Mouse (Mus musculus): ENCODE data around the gene Ccdc12. TPM values are rescaled to one million over a fixed set of nuclear protein-coding genes. Genes with fewer than 3 reads are reported as not detected.

Gene Ccdc12
- polyA plus RNA-seq, 1 experiment from 2014 or later, result 130 TPM

- H3K4me2 ChIP-seq, result no peak overlapping the region
- H3K4me3 ChIP-seq, result no peak overlapping the region
- H3K9ac ChIP-seq, result no peak overlapping the region
Measured at GRCm38 (mm10) chr9:110649775-110650174, 6.5 kb upstream of the Ccdc12 start.

GRCm38 (mm10) chr9:110651931-110652722 lies 4.2 kb upstream of the Ccdc12 start:
- Histone ChIP-seq H3K36me3 (no peaks in the 10 kb centered on the region), H3K27ac (peak overlapping the region; percentile 39), H3K9ac (peak overlapping the region; percentile 16), H3K4me3 (peak overlapping the region; percentile 77), H3K27me3 (0 out of 2 replicates have a peak, but pooled peaks cover 3% of the 10 kb centered on the region), H3K4me2 (peak overlapping the region; percentile 91), H3K9me3 (replicated peaks) (no peaks in the 10 kb centered on the region), H3K4me1 (replicated peaks) (peaks cover 47% of the 10 kb centered on the region)
- no peak for ATAC-seq (replicated peaks; ENCODE audit: insufficient number of reproducible peaks, insufficient read depth, low FRiP score, low read depth)
- WGBS, result 22% methylated on average over 13 of the region's 13 CpGs

More at GRCm38 (mm10) chr9:110649775-110650174, 6.5 kb upstream of the Ccdc12 start:
- H3K36me3 ChIP-seq, result no peaks in the 10 kb centered on the region
- no peaks in the 10 kb centered on the region for H3K9me3 ChIP-seq (replicated peaks)
- 0 out of 2 replicates have a peak, but pooled peaks cover 3% of the 10 kb centered on the region for H3K27me3 ChIP-seq
- no peak overlapping the region for H3K27ac ChIP-seq
- ATAC-seq (replicated peaks; ENCODE audit: insufficient number of reproducible peaks, insufficient read depth, low FRiP score, low read depth), result no peak
- H3K4me1 ChIP-seq (replicated peaks), result peaks cover 40% of the 10 kb centered on the region

- ATAC-seq (replicated peaks; ENCODE audit: insufficient number of reproducible peaks, insufficient read depth, low FRiP score, low read depth), result no peak
- Histone ChIP-seq H3K27ac (peak overlapping the region; percentile 75), H3K4me2 (peak overlapping the region; percentile 91), H3K27me3 (0 out of 2 replicates have a peak, but pooled peaks cover 3% of the 10 kb centered on the region), H3K36me3 (no peaks in the 10 kb centered on the region), H3K9ac (peak overlapping the region; percentile 68), H3K4me3 (peak overlapping the region; percentile 77), H3K9me3 (replicated peaks) (no peaks in the 10 kb centered on the region), H3K4me1 (replicated peaks) (peaks cover 56% of the 10 kb centered on the region)
- WGBS, result 19% methylated on average over 14 of the region's 14 CpGs
Measured at GRCm38 (mm10) chr9:110652963-110653654, 3.2 kb upstream of the Ccdc12 start.

- WGBS, result under 1% methylated on average over 70 of the region's 75 CpGs
- peak; percentile 86 for ATAC-seq (replicated peaks; ENCODE audit: insufficient number of reproducible peaks, insufficient read depth, low FRiP score, low read depth)
- peak within 1 kb of the TSS; percentile 68 for H3K9ac ChIP-seq
- H3K27ac ChIP-seq, result peak within 1 kb of the TSS; percentile 75
- 0 out of 2 replicates have a peak, but pooled peaks cover 3% of the 10 kb centered on the region for H3K27me3 ChIP-seq
- H3K9me3 ChIP-seq (replicated peaks), result no peaks in the 10 kb centered on the region
- peak within 1 kb of the TSS; percentile 77 for H3K4me3 ChIP-seq
- peaks cover 52% of the 10 kb centered on the region for H3K4me1 ChIP-seq (replicated peaks)
- H3K36me3 ChIP-seq, result no peaks in the 10 kb centered on the region
- peak within 1 kb of the TSS; percentile 91 for H3K4me2 ChIP-seq
Measured at GRCm38 (mm10) chr9:110653655-110654461, 2.4 kb upstream of the Ccdc12 start, which contains the start of gene Nbeal2. Gene Nbeal2 (minus strand): TSS chr9:110654161.

GRCm38 (mm10) chr9:110654726-110655650 lies 1.3 kb upstream of the Ccdc12 start:
- peak overlapping the region; percentile 68; the same call in 1 of the 2 replicates for H3K9ac ChIP-seq
- 0 out of 2 replicates have a peak, but pooled peaks cover 3% of the 10 kb centered on the region for H3K27me3 ChIP-seq
- 83% methylated on average over 19 of the region's 19 CpGs for WGBS
- no peak for ATAC-seq (replicated peaks; ENCODE audit: insufficient number of reproducible peaks, insufficient read depth, low FRiP score, low read depth)
- peak overlapping the region; percentile 77 for H3K4me3 ChIP-seq
- peaks cover 52% of the 10 kb centered on the region for H3K4me1 ChIP-seq (replicated peaks)
- peak overlapping the region; percentile 91 for H3K4me2 ChIP-seq
- peak overlapping the region; percentile 75 for H3K27ac ChIP-seq
- no peaks in the 10 kb centered on the region for H3K36me3 ChIP-seq
- no peaks in the 10 kb centered on the region for H3K9me3 ChIP-seq (replicated peaks)

GRCm38 (mm10) chr9:110655651-110656007 lies 674 bp upstream of the Ccdc12 start:
- peak overlapping the region; percentile 96 for H3K27ac ChIP-seq
- H3K4me2 ChIP-seq, result peak overlapping the region; percentile 69
- ATAC-seq (replicated peaks; ENCODE audit: insufficient number of reproducible peaks, insufficient read depth, low FRiP score, low read depth), result no peak
- H3K27me3 ChIP-seq, result 0 out of 2 replicates have a peak, but pooled peaks cover 3% of the 10 kb centered on the region
- H3K4me1 ChIP-seq (replicated peaks), result peaks cover 52% of the 10 kb centered on the region
- H3K4me3 ChIP-seq, result peak overlapping the region; percentile 85
- no peaks in the 10 kb centered on the region for H3K36me3 ChIP-seq
- peak overlapping the region; percentile 84; the same call in 1 of the 2 replicates for H3K9ac ChIP-seq
- no peaks in the 10 kb centered on the region for H3K9me3 ChIP-seq (replicated peaks)
- WGBS, result 81% methylated on average over 10 of the region's 10 CpGs

GRCm38 (mm10) chr9:110657474-110658078 lies 1.3 kb downstream of the Ccdc12 start:
- H3K27me3 ChIP-seq, result no peaks in the 10 kb centered on the region
- H3K4me3 ChIP-seq, result peak overlapping the region; percentile 85
- peak overlapping the region; percentile 69 for H3K4me2 ChIP-seq
- no peaks in the 10 kb centered on the region for H3K9me3 ChIP-seq (replicated peaks)
- H3K27ac ChIP-seq, result peak overlapping the region; percentile 96
- no peak for ATAC-seq (replicated peaks; ENCODE audit: insufficient number of reproducible peaks, insufficient read depth, low FRiP score, low read depth)
- WGBS, result 67% methylated on average over 13 of the region's 13 CpGs
- 0 out of 2 replicates have a peak overlapping the region, but pooled peaks have one; percentile 84 for H3K9ac ChIP-seq
- peaks cover 50% of the 10 kb centered on the region for H3K4me1 ChIP-seq (replicated peaks)
- no peaks in the 10 kb centered on the region for H3K36me3 ChIP-seq

- WGBS, result 86% methylated on average over 12 of the region's 12 CpGs
- no peak overlapping the region for H3K27ac ChIP-seq
- H3K9ac ChIP-seq, result no peak overlapping the region
- no peak overlapping the region for H3K4me3 ChIP-seq
- no peaks in the 10 kb centered on the region for H3K27me3 ChIP-seq
- no peak overlapping the region for H3K4me2 ChIP-seq
- no peaks in the 10 kb centered on the region for H3K36me3 ChIP-seq
- no peaks in the 10 kb centered on the region for H3K9me3 ChIP-seq (replicated peaks)
- ATAC-seq (replicated peaks; ENCODE audit: insufficient number of reproducible peaks, insufficient read depth, low FRiP score, low read depth), result no peak
- H3K4me1 ChIP-seq (replicated peaks), result peaks cover 37% of the 10 kb centered on the region
Measured at GRCm38 (mm10) chr9:110659521-110659920, 3.2 kb downstream of the Ccdc12 start.

GRCm38 (mm10) chr9:110660208-110660607 lies 3.9 kb downstream of the Ccdc12 start:
- Histone ChIP-seq H3K4me2 (no peak overlapping the region), H3K4me3 (no peak overlapping the region), H3K9me3 (replicated peaks) (no peaks in the 10 kb centered on the region), H3K36me3 (no peaks in the 10 kb centered on the region), H3K9ac (no peak overlapping the region), H3K4me1 (replicated peaks) (peaks cover 30% of the 10 kb centered on the region), H3K27ac (no peak overlapping the region), H3K27me3 (no peaks in the 10 kb centered on the region)
- ATAC-seq (replicated peaks; ENCODE audit: insufficient number of reproducible peaks, insufficient read depth, low FRiP score, low read depth), result no peak
- WGBS, result 90% methylated on average over 2 of the region's 2 CpGs

All from heart, embryonic 15.5 days (tissue).